Mouse (Mus musculus) liver, postnatal 0 days (tissue): ENCODE results near the gene Olfr69. TPM values are rescaled to one million over a fixed set of nuclear protein-coding genes. Genes with fewer than 3 reads are reported as not detected.
"Not testable (repeated sequence)": the region's sequence is repeated elsewhere in the genome, so short reads cannot be mapped to it uniquely, and the experiment has no call there.

ENCODE experiments used
- ATAC-seq: fragments of 200-750 bp; cut with Nextera tagmentation; 2 replicates; pipeline ENCODE4 v1.8.0; 2017; ENCODE audit warnings: mild to moderate bottlenecking, moderate library complexity
- DNase-seq: peaks from one replicate; pipeline ENCODE4 v3.0.0-alpha.2; 2016
- H3K27ac ChIP-seq: fragments of 300-500 bp; sonication (generic); 2 replicates; pipeline ENCODE4 v1.5.1; 2014; ENCODE audit warnings: antibody characterized with exemption, moderate library complexity, mild to moderate bottlenecking, low read depth
- H3K27me3 ChIP-seq: fragments of 300-500 bp; sonication (generic); 2 replicates; pipeline ENCODE4 v1.6.1; 2014; ENCODE audit warnings: low read length, control low read depth, mixed read lengths; ENCODE audit not compliant: insufficient read depth
- H3K36me3 ChIP-seq: fragments of 300-500 bp; sonication (generic); replicated peaks from 2 replicates; pipeline ENCODE4 v1.6.1; 2014; ENCODE audit warnings: mild to moderate bottlenecking, control low read depth, low read length, moderate library complexity, mixed read lengths; ENCODE audit not compliant: insufficient read depth
- H3K4me1 ChIP-seq: fragments of 300-500 bp; sonication (generic); 2 replicates; pipeline ENCODE4 v1.6.1; 2014; ENCODE audit warnings: antibody characterized with exemption, mild to moderate bottlenecking, control low read depth; ENCODE audit not compliant: insufficient read depth
- H3K4me2 ChIP-seq: fragments of 300-500 bp; sonication (generic); 2 replicates; pipeline ENCODE4 v1.6.1; 2014; ENCODE audit warnings: low read depth, mild to moderate bottlenecking, low read length, moderate library complexity, mixed read lengths
- H3K4me3 ChIP-seq: fragments of 300-500 bp; sonication (generic); 2 replicates; pipeline ENCODE4 v1.5.1; 2014; ENCODE audit warnings: low read depth, low read length
- H3K9ac ChIP-seq: fragments of 300-500 bp; sonication (generic); replicated peaks from 2 replicates; pipeline ENCODE4 v1.6.1; 2014; ENCODE audit warnings: mild to moderate bottlenecking, moderate library complexity
- H3K9me3 ChIP-seq: fragments of 300-500 bp; sonication (generic); 2 replicates; pipeline ENCODE4 v1.6.1; 2016; ENCODE audit warnings: mild to moderate bottlenecking, control low read depth, low read length, mixed read lengths
- CTCF ChIP-seq: sonication (generic); IDR thresholded peaks from 2 replicates; pipeline ENCODE4 v1.5.1; 2016; ENCODE audit warnings: antibody characterized with exemption, low read depth
- EP300 ChIP-seq: IDR thresholded peaks from 2 replicates; pipeline ENCODE4 v1.6.1; 2016; ENCODE audit warnings: antibody characterized with exemption, low read depth, mild to moderate bottlenecking
- WGBS: fragments of 180-500 bp; shearing (Covaris S2); extraction: QIAGEN DNeasy Blood & Tissue Kit; methylation state at CpG from one replicate; pipeline ENCODE4 v1.1.7; 2014; ENCODE audit not compliant: insufficient replicate concordance; 5-methylcytosine and 5-hydroxymethylcytosine counted together
- polyA plus RNA-seq: library from polyadenylated mRNA; unstranded; fragments of >200 nt; fragmentation: Nextera tagmentation; extraction: Ambion mirVana; gene quantifications from 2 replicates; pipeline ENCODE4 v1.2.1, GENCODE M21; 2015

The Olfr69 gene
- polyA plus RNA-seq, 1 experiment from 2014 or later, result not detected

- H3K9me3 ChIP-seq, result no peaks in the 10 kb centered on the region
- H3K36me3 ChIP-seq, result no peaks in the 10 kb centered on the region
- H3K27me3 ChIP-seq, result no peaks in the 10 kb centered on the region
- no peak within 1 kb of the TSS for H3K4me2 ChIP-seq
- TF ChIP-seq EP300, result no peak
- TF ChIP-seq CTCF, result no peak
- ATAC-seq (no peak), DNase-seq (no peak)
- H3K27ac ChIP-seq, result no peak within 1 kb of the TSS
- no peaks in the 10 kb centered on the region for H3K4me1 ChIP-seq
- no peak within 1 kb of the TSS for H3K9ac ChIP-seq
- 70% methylated on average over 2 of the region's 2 CpGs for WGBS
- H3K4me3 ChIP-seq, result no peak within 1 kb of the TSS
Measured at GRCm38 (mm10) chr7:103744843-103745242, 26.6 kb downstream of the Olfr69 start, which contains the start of gene Olfr629. Olfr629 (minus strand) TSS chr7:103744943.

GRCm38 (mm10) chr7:103730074-103730473 lies 41.3 kb downstream of the Olfr69 start, which contains the start of gene Olfr628:
Olfr628 (plus strand) TSS chr7:103730374.
- H3K36me3 ChIP-seq, result no peaks in the 10 kb centered on the region
- no peak within 1 kb of the TSS for H3K4me2 ChIP-seq
- ATAC-seq, result no peak
- no peaks in the 10 kb centered on the region for H3K4me1 ChIP-seq
- no peaks in the 10 kb centered on the region for H3K9me3 ChIP-seq
- WGBS, result 82% methylated on average over 1 of the region's 1 CpGs
- H3K9ac ChIP-seq, result no peak within 1 kb of the TSS
- no peaks in the 10 kb centered on the region for H3K27me3 ChIP-seq
- DNase-seq, result no peak
- no peak within 1 kb of the TSS for H3K27ac ChIP-seq
- no peak within 1 kb of the TSS for H3K4me3 ChIP-seq
- TF ChIP-seq EP300 (no peak), CTCF (no peak)

DNA sequence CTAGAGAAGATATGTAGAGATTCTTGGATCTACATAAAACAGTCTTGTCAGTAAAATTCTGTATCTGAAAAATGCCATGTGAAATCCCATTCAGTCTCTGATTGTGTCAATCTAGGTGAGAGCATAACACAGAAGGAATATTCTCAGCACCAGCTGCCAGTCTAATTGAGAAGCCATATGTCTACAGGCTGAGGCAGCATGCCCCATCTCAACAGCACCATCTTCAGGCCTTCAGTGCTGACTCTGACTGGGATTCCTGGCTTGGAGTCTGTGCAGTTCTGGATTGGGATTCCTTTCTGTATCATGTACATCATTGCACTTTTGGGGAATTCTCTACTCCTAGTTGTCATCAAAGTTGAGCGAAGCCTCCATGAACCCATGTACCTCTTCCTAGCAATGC lies 55.0 kb downstream of the Olfr69 start:
- H3K9me3 ChIP-seq, H3K36me3 ChIP-seq, H3K4me2 ChIP-seq, H3K9ac ChIP-seq, H3K4me1 ChIP-seq, H3K27me3 ChIP-seq, DNase-seq, H3K4me3 ChIP-seq, H3K27ac ChIP-seq, ATAC-seq: not testable (repeated sequence)
- 81% methylated on average over 1 of the region's 1 CpGs for WGBS

Other genes with a start within 250 kb of the Olfr69 start
- not detected in 2 replicates for gene Olfr612, start 228.9 kb downstream of the Olfr69 start, polyA plus RNA-seq
- not detected in 2 replicates for gene Olfr613, start 223.5 kb downstream of the Olfr69 start, polyA plus RNA-seq
- gene Olfr615, start 215.5 kb downstream of the Olfr69 start, polyA plus RNA-seq, result not detected in 2 replicates
- gene Olfr616, start 202.5 kb downstream of the Olfr69 start, polyA plus RNA-seq, result not detected in 2 replicates
- not detected in 2 replicates for gene Olfr617, start 198.5 kb downstream of the Olfr69 start, polyA plus RNA-seq
- not detected in 2 replicates for gene Olfr618, start 181.5 kb downstream of the Olfr69 start, polyA plus RNA-seq
- gene Olfr619, start 171.0 kb downstream of the Olfr69 start, polyA plus RNA-seq, result not detected in 2 replicates
- not detected in 2 replicates for gene Olfr620, start 159.1 kb downstream of the Olfr69 start, polyA plus RNA-seq
- not detected in 2 replicates for gene Olfr622, start 128.9 kb downstream of the Olfr69 start, polyA plus RNA-seq
- gene Olfr623, start 107.9 kb downstream of the Olfr69 start, polyA plus RNA-seq, result not detected in 2 replicates
- gene Olfr624, start 100.4 kb downstream of the Olfr69 start, polyA plus RNA-seq, result 0.01 TPM in 1 of 2 replicates, not detected in the other
- not detected in 2 replicates for gene Olfr625-ps1, start 88.9 kb downstream of the Olfr69 start, polyA plus RNA-seq
- gene Olfr243, start 56.9 kb downstream of the Olfr69 start, polyA plus RNA-seq, result not detected in 2 replicates
- not detected in 2 replicates for gene Olfr628, start 41.2 kb downstream of the Olfr69 start, polyA plus RNA-seq
- 0.07 and 0.09 TPM in 2 replicates for gene Olfr629, start 26.7 kb downstream of the Olfr69 start, polyA plus RNA-seq
- not detected in 2 replicates for gene Olfr630, start 14.3 kb downstream of the Olfr69 start, polyA plus RNA-seq
- gene Olfr68, start 8.1 kb upstream of the Olfr69 start, polyA plus RNA-seq, result not detected in 2 replicates
- 0.02 TPM in 1 of 2 replicates, not detected in the other for gene Olfr67, start 20.2 kb upstream of the Olfr69 start, polyA plus RNA-seq
- gene Hbb-bt, start 42.4 kb upstream of the Olfr69 start, polyA plus RNA-seq, result 16,738 and 17,184 TPM in 2 replicates
- 51,353 and 55,260 TPM in 2 replicates for gene Hbb-bs, start 56.5 kb upstream of the Olfr69 start, polyA plus RNA-seq
- gene Hbb-bh2, start 68.9 kb upstream of the Olfr69 start, polyA plus RNA-seq, result not detected in 2 replicates
- gene Hbb-bh1, start 71.6 kb upstream of the Olfr69 start, polyA plus RNA-seq, result 1.8 and 2.5 TPM in 2 replicates
- 5.5 and 5.6 TPM in 2 replicates for gene Hbb-y, start 81.6 kb upstream of the Olfr69 start, polyA plus RNA-seq
- gene Olfr66, start 114.7 kb upstream of the Olfr69 start, polyA plus RNA-seq, result not detected in 2 replicates
- gene Olfr64, start 122.9 kb upstream of the Olfr69 start, polyA plus RNA-seq, result not detected in 2 replicates
- gene Olfr65, start 131.9 kb upstream of the Olfr69 start, polyA plus RNA-seq, result not detected in 2 replicates
- not detected in 2 replicates for gene Olfr631, start 157.2 kb upstream of the Olfr69 start, polyA plus RNA-seq
- 0.06 TPM in 1 of 2 replicates, not detected in the other for gene Olfr632, start 162.8 kb upstream of the Olfr69 start, polyA plus RNA-seq
- not detected in 2 replicates for gene Olfr633, start 172.8 kb upstream of the Olfr69 start, polyA plus RNA-seq
- gene Olfr635, start 199.6 kb upstream of the Olfr69 start, polyA plus RNA-seq, result not detected in 2 replicates
- not detected in 2 replicates for gene Olfr638, start 227.2 kb upstream of the Olfr69 start, polyA plus RNA-seq
- not detected in 2 replicates for gene Olfr639, start 245.7 kb upstream of the Olfr69 start, polyA plus RNA-seq